Mouse (Mus musculus) thymus, adult 2 months (tissue): ENCODE data around the gene Dbx2. TPM values are rescaled to one million over a fixed set of nuclear protein-coding genes. Genes with fewer than 3 reads are reported as not detected.

Experiments used
- DNase-seq: peaks from one replicate; pipeline ENCODE4 v3.0.0; 2021
- H3K27ac ChIP-seq: fragments of 200-500 bp; 2 replicates; pipeline ENCODE4 v1.5.1; 2012; ENCODE audit warnings: low read length, control low read depth; ENCODE audit not compliant: control insufficient read depth, insufficient read depth
- H3K27me3 ChIP-seq: fragments of 200-500 bp; 2 replicates; pipeline ENCODE4 v1.6.1; 2012; ENCODE audit warnings: mild to moderate bottlenecking, low read length, moderate library complexity, mixed read lengths; ENCODE audit not compliant: control insufficient read depth, insufficient read depth
- H3K36me3 ChIP-seq: fragments of 200-500 bp; 2 replicates; pipeline ENCODE4 v1.6.1; 2012; ENCODE audit warnings: mild to moderate bottlenecking, low read length, moderate library complexity; ENCODE audit not compliant: control insufficient read depth, insufficient read depth
- H3K4me1 ChIP-seq: fragments of 200-500 bp; replicated peaks from 2 replicates; pipeline ENCODE4 v1.6.1; 2012; ENCODE audit warnings: low read length; ENCODE audit not compliant: control insufficient read depth, insufficient read depth
- H3K4me3 ChIP-seq: fragments of 200-500 bp; 2 replicates; pipeline ENCODE4 v1.5.1; 2012; ENCODE audit warnings: mild to moderate bottlenecking, low read length, control low read depth, moderate library complexity; ENCODE audit not compliant: control insufficient read depth, insufficient read depth
- CTCF ChIP-seq: fragments of 200-500 bp; IDR thresholded peaks from 2 replicates; pipeline ENCODE4 v1.5.1; 2012; ENCODE audit warnings: mild to moderate bottlenecking, control low read depth, low read length, moderate library complexity, borderline replicate concordance; ENCODE audit not compliant: control insufficient read depth, poor library complexity, insufficient read depth; ENCODE audit errors: extremely low read depth
- POLR2A ChIP-seq: fragments of 200-500 bp; IDR thresholded peaks from 2 replicates; pipeline ENCODE4 v1.6.1; 2012; ENCODE audit warnings: mild to moderate bottlenecking, low read length, control low read depth, moderate library complexity; ENCODE audit not compliant: control insufficient read depth, poor library complexity, insufficient read depth; ENCODE audit errors: extremely low read depth
- WGBS: fragments of 180-500 bp; shearing (Covaris S2); methylation state at CpG from one replicate; pipeline ENCODE4 v1.1.7; 2018; 5-methylcytosine and 5-hydroxymethylcytosine counted together
- polyA plus RNA-seq: library from polyadenylated mRNA; depleted of rRNA; stranded (reverse); fragments of >200 nt; gene quantifications from 2 replicates; pipeline ENCODE4 v1.2.3, GENCODE M21; 2012

The Dbx2 gene
- polyA plus RNA-seq, 1 experiment, result 0.19 TPM

- H3K4me1 ChIP-seq, result no peaks in the 10 kb centered on the region
- H3K27ac ChIP-seq, result no peak overlapping the region
- TF ChIP-seq CTCF, result no peak
- no peak for TF ChIP-seq POLR2A
- DNase-seq, result no peak
- no peaks in the 10 kb centered on the region for H3K36me3 ChIP-seq
- H3K4me3 ChIP-seq, result no peak overlapping the region
- 93% methylated on average over 20 of the region's 20 CpGs for WGBS
- no peaks in the 10 kb centered on the region for H3K27me3 ChIP-seq
These were observed 16.5 kb downstream of the Dbx2 start for GRCm38 (mm10) chr15:95639115-95639828.

- H3K4me3 ChIP-seq, result no peak overlapping the region
- DNase-seq, result no peak
- WGBS, result 90% methylated on average over 4 of the region's 4 CpGs
- TF ChIP-seq CTCF, result no peak
- TF ChIP-seq POLR2A, result no peak
- no peaks in the 10 kb centered on the region for H3K36me3 ChIP-seq
- no peaks in the 10 kb centered on the region for H3K27me3 ChIP-seq
- no peak overlapping the region for H3K27ac ChIP-seq
- H3K4me1 ChIP-seq, result no peaks in the 10 kb centered on the region
These were observed 31.4 kb downstream of the Dbx2 start for GRCm38 (mm10) chr15:95624396-95624795.

- H3K27ac ChIP-seq, result no peak overlapping the region
- H3K4me1 ChIP-seq, result no peaks in the 10 kb centered on the region
- 80% methylated on average over 8 of the region's 8 CpGs for WGBS
- no peak overlapping the region for H3K4me3 ChIP-seq
- DNase-seq, result no peak
- TF ChIP-seq CTCF (no peak), POLR2A (no peak)
- H3K27me3 ChIP-seq, result no peaks in the 10 kb centered on the region
- no peaks in the 10 kb centered on the region for H3K36me3 ChIP-seq
These were observed 33.0 kb downstream of the Dbx2 start for GRCm38 (mm10) chr15:95622797-95623196.

GRCm38 (mm10) chr15:95612600-95612999, 43.2 kb downstream of the Dbx2 start:
- WGBS, result 86% methylated on average over 1 of the region's 1 CpGs

GRCm38 (mm10) chr15:95601179-95601578, 54.6 kb downstream of the Dbx2 start:
- no peak overlapping the region for H3K4me3 ChIP-seq

More at GRCm38 (mm10) chr15:95612600-95612999, 43.2 kb downstream of the Dbx2 start:
- H3K4me1 ChIP-seq, result no peaks in the 10 kb centered on the region
- TF ChIP-seq POLR2A, result no peak
- no peak overlapping the region for H3K27ac ChIP-seq
- no peak for DNase-seq
- no peak overlapping the region for H3K4me3 ChIP-seq
- no peaks in the 10 kb centered on the region for H3K36me3 ChIP-seq
- no peaks in the 10 kb centered on the region for H3K27me3 ChIP-seq

GRCm38 (mm10) chr15:95598630-95599029, 57.1 kb downstream of the Dbx2 start:
- Histone ChIP-seq H3K27me3 (no peaks in the 10 kb centered on the region), H3K27ac (no peak overlapping the region), H3K36me3 (no peaks in the 10 kb centered on the region), H3K4me1 (no peaks in the 10 kb centered on the region), H3K4me3 (no peak overlapping the region)
- DNase-seq, result peak; percentile 10
- 48% methylated on average over 1 of the region's 1 CpGs for WGBS
- TF ChIP-seq POLR2A (no peak), CTCF (no peak)

More at GRCm38 (mm10) chr15:95601179-95601578, 54.6 kb downstream of the Dbx2 start:
- Histone ChIP-seq H3K27ac (no peak overlapping the region), H3K4me1 (no peaks in the 10 kb centered on the region), H3K27me3 (no peaks in the 10 kb centered on the region), H3K36me3 (no peaks in the 10 kb centered on the region)
- no peak for TF ChIP-seq CTCF
- no peak for TF ChIP-seq POLR2A
- DNase-seq, result no peak
- WGBS, result 87% methylated on average over 6 of the region's 6 CpGs

GRCm38 (mm10) chr15:95586906-95587305, 68.9 kb downstream of the Dbx2 start:
- H3K4me1 ChIP-seq, result no peaks in the 10 kb centered on the region
- DNase-seq, result no peak
- no peaks in the 10 kb centered on the region for H3K36me3 ChIP-seq
- no peak overlapping the region for H3K4me3 ChIP-seq
- 92% methylated on average over 15 of the region's 15 CpGs for WGBS
- H3K27ac ChIP-seq, result no peak overlapping the region
- no peaks in the 10 kb centered on the region for H3K27me3 ChIP-seq
- no peak for TF ChIP-seq POLR2A
- no peak for TF ChIP-seq CTCF
